In the genomic region with DNA sequence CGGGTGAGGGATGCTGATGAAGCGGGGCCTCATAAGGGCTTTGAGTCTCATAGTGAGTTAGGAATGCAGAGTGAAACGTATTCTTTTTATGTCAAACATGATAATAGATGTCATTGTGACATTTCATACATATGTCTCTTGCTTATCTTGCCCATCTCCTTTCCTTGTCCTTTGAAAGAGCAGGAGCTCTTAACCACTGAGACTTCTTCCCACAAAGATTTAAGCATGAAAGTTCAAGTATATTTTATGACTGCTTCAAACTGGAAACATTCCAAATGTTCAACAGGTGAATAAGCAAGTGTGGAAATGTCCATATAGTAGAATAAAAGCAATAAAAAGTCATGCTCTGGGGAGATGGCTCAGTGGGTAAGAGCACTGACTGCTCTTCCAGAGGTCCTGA, we compare ENCODE assay signal across 12 mouse cellular contexts.
"Had no signal": no experiment of that assay in that cellular context is flagged by ENCODE, and none has a peak within 500 bp of the region (broad histone marks: within the 10 kb centered on the region; RNA-seq: fewer than 3 reads in every experiment).

No protein-coding gene starts in this region.

- H3K27me3 ChIP-seq: limb, embryonic 13.5 days; midbrain, embryonic 15.5 days; neural tube, embryonic 12.5 days had no signal

- DNase-seq: kidney, adult 8-10 months; kidney, postnatal 36 days; layer of hippocampus, adult 9-11 months; layer of hippocampus, postnatal 36 days; lung, adult 18-20 months; spleen, adult 18-20 months; thymus, adult 2 months; thymus, postnatal 25 days had no signal

- H3K27ac ChIP-seq: kidney, postnatal 0 days; limb, embryonic 13.5 days; midbrain, embryonic 15.5 days; neural tube, embryonic 12.5 days had no signal

- H3K36me3 ChIP-seq: midbrain, embryonic 15.5 days; neural tube, embryonic 12.5 days had no signal

- H3K9ac ChIP-seq: limb, embryonic 13.5 days; midbrain, embryonic 15.5 days; neural tube, embryonic 12.5 days had no signal

- H3K9me3 ChIP-seq: limb, embryonic 13.5 days; midbrain, embryonic 15.5 days; neural tube, embryonic 12.5 days had no signal

- H3K4me3 ChIP-seq: limb, embryonic 13.5 days; midbrain, embryonic 15.5 days; neural tube, embryonic 12.5 days had no signal

- ATAC-seq: midbrain, embryonic 15.5 days had no signal

- H3K4me2 ChIP-seq: limb, embryonic 13.5 days; midbrain, embryonic 15.5 days; neural tube, embryonic 12.5 days had no signal
